Mouse (Mus musculus) heart, postnatal 14 days (tissue): Measurements from ENCODE around the gene Rbms3. TPM values are rescaled to one million over a fixed set of nuclear protein-coding genes. Genes with fewer than 3 reads are reported as not detected.

ENCODE experiments used
- DNase-seq, 2 experiments: peaks; one replicate each; pipeline ENCODE4 v3.0.0; 2021 to 2022
- intact Hi-C: fragments of 180-260 bp; cut with DNase I; formaldehyde crosslinking; loops from one replicate; pipeline ENCODE4 v1.15.1; 2025
- total RNA-seq, 2 experiments: library from RNA; stranded (reverse); gene quantifications; 2 replicates each; pipeline ENCODE4 v1.2.3; 2021

Gene Rbms3
- total RNA-seq, 2 experiments from 2014 or later = 17.7 to 18.6 TPM

DNA sequence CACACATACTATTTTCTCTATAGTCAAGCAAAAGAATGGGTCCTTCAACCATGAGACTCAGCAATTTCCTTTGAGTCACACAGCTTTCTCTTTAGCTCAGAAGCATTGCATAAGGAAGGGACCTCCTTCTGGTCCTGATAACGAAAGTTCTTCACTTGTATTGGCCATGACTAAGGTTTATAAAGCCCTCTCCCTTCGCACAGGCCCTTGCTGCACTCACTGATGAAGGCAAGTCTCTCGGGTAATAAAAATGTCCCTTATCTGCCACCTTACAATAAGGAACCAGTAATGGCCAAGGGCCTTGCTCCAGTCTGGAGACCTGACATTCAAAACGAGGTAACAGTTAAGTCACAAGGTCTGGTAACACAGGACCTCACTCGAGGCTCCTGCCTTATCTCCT lies 905.1 kb downstream of the Rbms3 start:
- DNase-seq = no peak
- intact Hi-C loops = no loop called here

DNA sequence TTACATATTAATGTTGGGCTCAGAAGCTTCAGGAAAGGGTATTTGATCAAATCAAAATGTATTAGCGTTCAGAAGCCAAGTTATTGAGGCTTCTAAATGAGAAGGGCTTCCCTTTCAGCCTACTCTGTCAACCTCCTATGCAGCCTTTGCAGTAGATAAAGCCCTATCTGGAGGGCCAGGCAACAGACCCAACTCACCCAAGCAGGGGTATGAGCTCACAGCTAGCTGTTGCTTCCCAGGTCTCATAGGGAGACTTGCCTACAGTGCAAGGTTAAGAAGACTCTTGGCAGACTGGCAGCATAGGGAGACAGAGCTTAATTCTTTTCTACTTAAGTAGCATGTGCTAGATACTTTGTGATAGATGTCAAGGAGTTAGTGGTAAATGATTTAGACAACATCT lies 926.6 kb downstream of the Rbms3 start:
- intact Hi-C loops = no loop called here
- DNase-seq = no peak

DNA sequence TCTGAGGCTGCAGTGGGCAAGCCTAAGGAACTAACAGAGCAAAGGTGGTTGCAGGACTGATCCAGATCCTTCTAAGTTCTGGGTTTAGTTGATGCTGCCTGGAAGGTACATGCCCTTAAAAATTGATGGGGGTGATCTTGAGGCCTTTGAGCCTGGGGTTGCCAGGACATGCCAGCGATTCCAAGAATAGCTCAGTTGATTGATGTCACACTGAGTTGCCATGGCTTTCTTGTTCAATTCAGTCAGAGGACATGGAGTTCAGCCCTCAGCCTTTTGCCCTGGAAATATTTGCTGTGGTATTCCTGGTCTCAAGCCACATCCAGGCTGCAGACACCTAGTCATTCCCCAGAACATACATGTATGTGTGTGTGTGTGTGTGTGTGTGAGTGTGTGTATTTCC lies 927.1 kb downstream of the Rbms3 start:
- DNase-seq = peak; percentile 11 to 21
- intact Hi-C loops = no loop called here

DNA sequence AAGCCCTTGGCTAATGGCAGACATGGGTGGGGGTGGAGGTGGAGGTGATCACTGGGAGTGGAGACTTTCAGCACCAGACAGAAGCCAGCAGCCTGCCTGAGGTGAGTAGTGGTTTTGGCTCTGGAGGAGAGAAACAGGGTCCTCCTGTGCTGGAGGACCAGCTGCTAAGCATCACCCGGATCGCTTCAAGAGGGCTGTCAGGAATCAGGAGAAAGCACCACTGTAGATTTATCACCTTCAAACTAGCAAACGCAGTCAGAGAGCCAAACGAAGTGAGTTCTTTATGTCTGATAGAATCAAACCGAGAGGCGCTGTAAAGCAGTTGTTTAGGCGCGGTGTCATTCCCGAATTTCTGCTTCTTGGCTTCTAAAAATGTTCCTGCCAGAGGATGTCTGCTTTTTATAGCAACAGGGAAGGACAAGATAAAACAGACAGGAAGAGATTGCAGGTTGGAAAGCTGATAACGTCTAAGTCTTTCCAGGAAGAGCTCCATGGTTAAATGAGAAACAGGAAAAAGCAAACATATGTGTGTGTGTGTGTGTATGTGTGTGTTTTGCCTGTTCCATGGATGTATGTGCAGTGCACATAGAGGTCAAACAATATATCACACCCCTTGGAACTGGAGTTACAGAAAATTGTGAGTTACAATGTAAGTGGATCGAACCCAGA lies 928.1 kb downstream of the Rbms3 start:
- DNase-seq = peak; percentile 4 to 5
- intact Hi-C loops = no loop called here

DNA sequence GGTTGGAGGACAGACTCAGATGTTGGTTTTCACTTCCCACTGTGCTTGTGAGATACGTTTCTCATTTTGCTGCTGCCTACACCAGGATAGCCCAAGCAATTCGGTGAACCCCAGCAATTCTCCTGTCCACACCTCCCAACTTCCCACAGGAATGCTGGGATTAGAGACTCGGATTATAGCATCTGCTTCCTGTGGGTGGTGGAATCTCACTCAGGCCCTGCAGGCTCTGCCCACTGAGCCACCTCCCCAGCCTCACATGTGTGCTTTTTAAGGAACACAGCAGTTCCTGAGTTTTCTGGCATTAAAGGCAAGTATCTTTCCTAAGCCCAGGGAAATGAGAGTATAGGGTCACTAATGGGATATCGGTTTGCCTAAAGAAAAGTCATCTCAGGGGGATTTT lies 941.1 kb downstream of the Rbms3 start:
- intact Hi-C loops = no loop called here
- no peak for DNase-seq

DNA sequence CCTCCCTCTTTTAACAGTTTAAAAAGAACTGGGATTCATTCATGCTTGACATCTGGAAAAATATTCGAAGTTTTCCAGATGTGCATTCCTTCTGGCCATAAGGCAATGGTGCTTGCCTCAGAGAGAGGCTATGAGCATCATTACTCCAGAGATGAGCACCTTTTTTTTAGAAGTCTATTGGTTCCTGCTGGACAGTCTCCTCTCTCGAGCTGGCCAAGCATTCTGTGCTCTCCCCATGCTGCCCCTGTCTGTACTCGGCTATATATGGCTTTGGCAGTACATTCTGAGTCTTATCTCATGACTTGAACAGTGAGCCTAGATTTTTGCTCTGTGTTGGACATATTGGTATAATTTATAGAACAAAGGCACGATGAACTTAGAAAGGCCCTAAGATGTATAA lies 952.6 kb downstream of the Rbms3 start:
- intact Hi-C loops = no loop called here
- no peak for DNase-seq

DNA sequence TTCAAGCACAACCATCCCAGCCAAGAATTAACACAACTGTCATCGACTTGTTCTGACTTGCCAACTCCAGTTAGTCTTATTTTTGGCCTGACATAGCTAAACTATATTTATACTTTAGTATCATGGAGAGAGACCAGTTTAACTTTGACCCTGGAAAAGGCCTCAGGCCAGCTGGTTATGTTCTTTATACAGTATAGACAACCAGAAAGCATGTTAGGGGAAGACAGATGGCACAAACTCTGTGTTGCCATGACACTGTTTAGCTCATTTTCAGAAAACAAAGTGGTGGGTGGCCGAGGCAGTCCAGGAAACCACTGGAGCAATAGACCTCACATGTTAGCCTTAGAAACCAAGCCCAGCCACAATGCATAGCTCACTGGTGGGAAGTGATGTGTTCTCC lies 953.3 kb downstream of the Rbms3 start:
- peak; percentile 15 to 30 for DNase-seq
- intact Hi-C loops = no loop called here

DNA sequence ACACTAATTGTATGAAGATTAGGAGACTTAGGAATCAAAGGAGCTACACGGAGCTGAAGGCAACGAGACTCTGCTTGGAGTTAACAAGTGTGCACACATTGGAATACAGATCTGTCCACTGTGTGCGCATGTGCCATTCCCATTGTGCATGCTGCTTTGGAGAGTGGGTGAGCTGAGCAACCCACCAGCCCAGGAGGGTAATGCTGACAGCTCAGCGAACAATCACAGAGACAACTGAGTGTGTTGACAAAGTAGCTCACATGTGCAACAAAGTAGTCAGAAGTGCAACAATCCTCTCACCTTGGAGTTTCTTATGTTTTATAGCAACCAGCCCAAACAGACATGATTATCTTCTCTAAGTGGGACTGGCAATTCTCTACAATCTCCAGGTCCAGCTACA lies 955.5 kb downstream of the Rbms3 start:
- intact Hi-C loops = no loop called here
- peak in 1 of 2 experiments; percentile 10 for DNase-seq

DNA sequence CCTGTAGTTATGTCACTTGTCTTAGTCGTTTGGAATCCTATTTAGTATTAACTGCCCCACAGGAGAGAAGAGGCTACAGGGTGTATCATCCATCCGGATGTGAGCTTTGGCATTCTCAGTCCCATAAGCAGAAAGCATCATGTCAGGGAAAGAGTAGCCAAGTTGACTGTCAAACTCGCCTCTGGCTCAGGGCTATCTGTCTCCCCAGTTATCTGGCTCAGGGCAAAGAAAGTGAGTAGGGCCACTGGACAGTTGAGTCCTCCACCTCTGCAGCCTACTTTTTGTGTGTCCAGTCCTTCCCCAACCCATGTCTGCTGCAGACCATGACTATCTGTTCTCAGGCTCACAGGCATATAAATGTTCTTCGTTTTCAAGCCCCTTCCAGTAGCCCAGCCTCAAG lies 968.7 kb downstream of the Rbms3 start:
- no peak for DNase-seq
- intact Hi-C loops = no loop called here

DNA sequence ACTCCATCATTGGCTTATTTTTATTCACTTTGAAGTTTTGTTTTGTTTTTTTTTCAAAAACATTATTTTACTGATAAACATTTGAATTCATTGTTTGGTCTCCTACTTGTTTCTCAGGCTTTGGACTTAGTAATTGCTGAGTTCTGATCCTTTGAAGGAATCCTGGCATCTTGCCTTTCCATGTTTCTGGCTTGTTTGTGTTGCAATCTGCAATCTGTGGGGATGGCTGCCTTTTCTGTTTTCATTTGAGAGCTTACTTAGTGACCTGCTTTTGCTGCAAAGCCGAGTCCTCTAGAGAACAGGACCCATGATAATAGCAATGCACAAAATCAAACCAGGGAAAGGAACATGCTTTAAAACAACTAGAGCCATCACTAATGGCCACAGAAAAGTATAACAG lies 969.8 kb downstream of the Rbms3 start:
- no peak for DNase-seq
- intact Hi-C loops = no loop called here

DNA sequence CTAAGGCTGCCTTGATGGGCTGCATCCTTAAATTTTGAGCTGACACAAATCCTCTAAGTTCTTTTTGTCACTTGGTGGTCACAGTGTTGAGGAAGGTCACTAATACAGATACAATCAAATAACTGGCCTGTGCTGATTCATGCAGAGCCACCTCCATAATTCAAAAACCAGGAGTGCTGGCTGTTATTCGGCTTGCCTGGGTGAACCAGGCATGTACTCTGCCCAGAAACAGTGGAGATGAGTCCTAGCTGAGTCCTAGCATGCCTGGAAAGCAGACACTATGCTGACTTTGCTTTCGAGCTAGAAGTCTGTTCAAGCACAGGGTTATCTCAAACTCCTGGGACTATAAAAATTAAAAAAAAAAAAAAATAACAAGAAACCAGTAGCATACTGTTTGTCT lies 972.6 kb downstream of the Rbms3 start:
- no peak for DNase-seq
- intact Hi-C loops = no loop called here

DNA sequence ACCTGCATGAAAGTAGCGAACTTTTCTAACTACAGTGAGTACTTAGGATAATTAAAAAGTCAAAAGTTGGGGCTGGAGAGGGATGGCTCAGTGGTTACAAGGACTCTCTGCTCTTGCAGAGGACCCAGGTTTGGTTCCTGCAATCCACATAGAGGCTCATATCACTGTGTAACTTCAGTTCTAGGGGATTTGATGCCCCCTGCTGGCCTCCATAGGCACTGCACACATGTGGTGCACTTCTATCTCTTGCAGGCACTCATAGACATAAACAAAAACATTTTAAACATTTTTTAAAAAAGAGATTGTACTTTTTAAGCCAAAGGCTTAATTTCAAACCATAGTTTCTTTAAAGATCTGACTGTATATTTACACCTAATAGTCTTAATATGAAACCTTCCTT lies 978.3 kb downstream of the Rbms3 start:
- intact Hi-C loops = no loop called here
- no peak for DNase-seq

DNA sequence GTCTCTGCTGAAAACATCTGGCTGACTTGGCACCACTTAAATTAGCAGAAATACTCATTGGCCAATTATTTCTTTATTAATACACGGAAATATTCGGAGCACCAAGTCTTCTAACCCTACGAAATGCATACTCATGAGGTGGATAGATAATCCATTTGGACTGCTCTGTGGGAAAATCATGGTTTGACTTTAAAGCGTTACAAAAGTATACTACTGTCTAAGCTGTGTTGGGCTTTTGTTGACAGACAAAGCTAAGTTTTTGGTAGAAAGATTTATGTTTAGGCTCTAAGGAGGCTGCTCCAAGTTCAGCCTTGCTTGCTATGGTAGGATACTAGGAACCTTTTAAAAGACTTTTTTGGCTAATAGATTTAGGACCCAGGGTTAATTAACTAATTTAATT lies 979.8 kb downstream of the Rbms3 start:
- no peak for DNase-seq
- intact Hi-C loops = no loop called here

DNA sequence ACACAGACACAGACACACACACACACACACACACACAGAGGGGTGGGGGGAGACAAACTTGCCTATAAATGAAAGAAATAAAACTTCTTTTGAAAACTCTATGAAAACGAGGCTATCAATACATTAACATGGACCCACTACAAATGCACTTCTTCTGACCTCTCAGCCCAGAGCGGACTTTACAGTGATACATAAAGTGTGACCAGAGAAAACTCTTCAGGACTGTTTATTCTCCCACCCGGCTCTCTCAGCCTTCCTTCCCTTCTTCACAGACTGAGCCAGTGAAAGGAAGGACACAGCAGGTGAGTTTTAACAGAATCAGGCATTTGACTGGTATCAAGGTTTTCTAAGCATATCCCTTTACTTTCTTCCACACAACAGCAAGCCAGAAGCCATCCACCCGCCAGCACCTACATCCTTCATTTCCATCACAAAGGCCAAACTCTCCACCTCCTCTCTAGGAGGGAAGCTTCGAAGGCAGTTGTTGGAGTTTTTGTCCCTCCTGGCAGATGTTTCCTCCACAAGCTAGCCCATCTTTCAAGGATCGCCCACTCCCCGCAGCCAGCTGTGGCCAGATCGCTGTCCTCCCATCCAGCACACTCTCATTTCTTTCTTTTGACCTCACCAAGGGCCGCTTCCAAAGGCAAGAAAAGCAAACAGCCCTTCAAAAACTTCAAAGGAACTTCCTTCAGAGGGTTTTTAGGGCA lies 980.5 kb downstream of the Rbms3 start:
- peak in 1 of 2 experiments; percentile 9 for DNase-seq
- intact Hi-C loops = no loop called here

DNA sequence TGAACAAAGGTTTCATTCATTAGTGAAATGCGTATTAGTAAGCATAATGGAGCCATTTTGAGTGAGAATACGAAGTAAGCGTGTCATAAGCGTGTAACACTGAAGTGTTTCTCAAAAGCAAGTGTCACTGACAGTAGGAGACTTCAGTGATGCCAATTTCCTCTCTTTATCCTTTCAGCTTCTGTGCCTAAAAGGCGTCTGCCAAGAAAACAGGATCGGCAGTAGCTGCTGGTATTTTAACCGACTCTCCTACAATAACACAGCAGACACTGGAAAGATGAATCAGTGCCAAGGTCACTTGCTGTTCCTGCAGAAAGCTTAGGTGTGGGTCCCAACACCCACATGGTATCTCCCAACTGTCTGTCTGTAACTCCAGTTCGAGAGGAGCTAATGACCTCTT lies 985.1 kb downstream of the Rbms3 start:
- intact Hi-C loops = no loop called here
- DNase-seq = no peak

DNA sequence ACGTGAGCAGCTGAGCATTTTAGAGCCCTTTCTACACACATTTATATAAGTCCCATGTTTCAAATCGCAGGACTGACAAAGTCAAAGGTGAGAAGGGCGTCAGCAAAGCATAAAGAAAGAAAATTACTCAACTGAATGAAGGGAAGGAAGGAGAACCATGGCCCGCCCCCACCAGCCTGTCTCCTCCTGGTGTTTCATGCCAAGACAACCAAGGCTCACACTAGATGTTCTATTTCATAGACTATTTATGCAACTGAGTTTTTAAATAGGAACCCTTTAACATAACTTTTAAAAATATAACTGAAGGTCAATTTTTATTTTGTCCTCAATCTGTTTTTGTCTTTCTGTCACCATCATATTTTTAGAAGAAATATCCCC lies 989.4 kb downstream of the Rbms3 start:
- DNase-seq = no peak
- intact Hi-C loops = no loop called here

DNA sequence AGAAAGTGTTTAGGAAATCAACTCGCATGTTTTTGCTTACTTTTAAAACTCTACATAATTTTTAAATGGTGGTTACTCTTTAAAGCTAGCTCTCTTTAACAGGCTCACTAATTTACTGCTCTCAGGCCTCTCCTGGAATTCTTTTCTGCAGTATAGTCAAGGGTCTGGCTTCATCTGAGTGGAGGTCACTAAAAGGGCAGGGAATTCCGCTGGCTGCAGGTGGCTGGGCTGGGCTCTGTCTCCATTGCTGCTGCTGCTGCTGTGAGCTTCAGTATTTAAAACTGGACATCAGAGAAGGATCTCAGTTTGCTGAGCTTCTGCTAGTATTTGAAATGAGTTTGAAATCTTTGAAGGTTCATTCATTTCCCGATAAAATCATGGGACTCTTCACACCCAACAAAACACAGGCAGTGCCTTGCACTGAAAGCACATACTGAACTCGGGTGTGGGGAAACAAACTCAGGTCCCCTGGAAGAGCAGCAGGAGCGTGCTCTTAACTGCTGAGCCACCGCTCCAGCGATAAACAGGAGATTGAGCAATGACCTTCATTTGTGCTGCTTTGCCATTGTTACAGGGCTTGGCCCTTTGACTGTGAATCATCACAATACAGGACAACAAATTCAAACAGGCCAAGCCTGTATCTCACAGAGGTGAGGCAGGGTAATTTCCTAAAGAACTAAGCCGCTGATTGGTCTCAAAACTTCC lies 990.0 kb downstream of the Rbms3 start:
- DNase-seq = peak; percentile 12 to 28
- intact Hi-C loops = no loop called here

DNA sequence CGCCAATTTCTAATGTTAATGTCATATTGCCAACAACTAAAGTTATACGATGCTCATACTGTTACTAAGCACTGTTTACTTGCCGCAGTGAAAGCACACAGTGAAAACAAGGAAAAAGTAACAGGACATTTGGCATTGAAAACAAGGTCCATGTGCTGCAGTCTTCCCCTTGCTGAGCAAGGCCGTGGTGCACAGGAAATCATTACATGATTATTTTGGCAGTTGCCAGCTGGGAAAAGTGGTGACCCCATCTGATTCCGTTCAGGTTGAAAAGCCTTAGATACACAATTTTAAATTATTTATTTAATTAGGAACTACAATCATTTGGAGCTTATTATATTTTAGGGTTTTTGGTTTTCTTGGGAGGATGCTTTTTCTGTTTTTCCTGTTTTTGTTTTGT lies 995.9 kb downstream of the Rbms3 start:
- intact Hi-C loops = loop anchor here (2.0 kb wide), 1 partner anchor 39 kb away; no protein-coding TSS in a partner anchor
- no peak for DNase-seq

DNA sequence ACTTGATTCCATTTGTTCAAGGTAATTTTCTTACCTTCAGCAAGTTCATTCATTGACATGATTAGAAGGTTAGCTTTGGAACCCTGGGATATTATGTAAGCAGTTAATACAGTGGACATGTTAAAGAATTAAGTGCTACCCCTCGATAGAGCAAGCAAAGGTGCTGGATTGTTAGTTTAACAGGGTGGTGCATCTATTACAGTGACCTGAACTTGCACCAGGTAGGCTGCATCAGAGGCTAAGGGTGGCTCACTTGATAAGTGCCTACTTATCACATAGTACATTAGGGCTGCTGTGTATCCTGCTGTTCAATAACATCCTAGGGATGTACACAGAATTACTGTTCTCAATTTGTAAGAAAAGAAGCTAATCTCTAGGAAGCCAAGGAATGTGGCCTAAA lies 996.6 kb downstream of the Rbms3 start:
- DNase-seq = no peak
- intact Hi-C loops = no loop called here

DNA sequence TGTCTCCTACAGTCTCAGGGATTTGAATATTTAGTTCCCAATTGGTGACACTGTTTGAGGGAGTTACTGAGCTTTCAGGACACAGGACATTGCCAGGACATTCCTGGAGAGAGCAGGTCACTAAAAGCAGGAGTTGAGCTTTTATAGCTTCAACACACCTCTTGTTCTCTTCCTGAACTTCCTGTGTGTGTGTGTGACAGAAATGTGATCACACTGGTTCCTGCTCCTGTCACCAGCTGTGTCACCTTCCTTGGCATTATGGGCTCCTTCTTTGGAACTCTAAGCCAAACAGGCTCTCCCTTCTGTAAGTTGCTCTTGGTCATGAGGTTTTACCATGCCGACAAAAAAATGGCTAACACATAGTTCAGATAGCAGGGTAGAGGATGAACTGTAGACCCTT lies 997.9 kb downstream of the Rbms3 start:
- DNase-seq = no peak
- intact Hi-C loops = no loop called here

DNA sequence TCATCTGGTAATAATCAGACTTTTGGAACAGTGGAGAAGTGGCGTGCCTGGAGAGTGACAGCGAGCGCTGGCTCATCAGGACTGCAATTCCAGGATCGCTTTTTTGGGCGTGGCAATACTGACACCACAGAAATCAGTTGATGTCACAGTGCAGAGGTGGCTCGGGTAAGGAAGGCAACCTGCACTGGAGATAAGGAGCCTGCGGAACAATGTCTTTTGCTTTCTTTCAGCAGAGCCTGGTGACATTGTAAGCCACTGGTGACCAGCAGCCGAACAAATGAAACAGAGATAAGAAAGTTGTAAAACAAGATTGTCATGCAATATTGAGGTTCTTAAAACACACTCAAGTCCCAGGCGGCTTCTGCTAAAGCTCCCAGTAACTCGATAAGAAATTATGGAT lies 998.9 kb downstream of the Rbms3 start:
- intact Hi-C loops = no loop called here
- no peak for DNase-seq

DNA sequence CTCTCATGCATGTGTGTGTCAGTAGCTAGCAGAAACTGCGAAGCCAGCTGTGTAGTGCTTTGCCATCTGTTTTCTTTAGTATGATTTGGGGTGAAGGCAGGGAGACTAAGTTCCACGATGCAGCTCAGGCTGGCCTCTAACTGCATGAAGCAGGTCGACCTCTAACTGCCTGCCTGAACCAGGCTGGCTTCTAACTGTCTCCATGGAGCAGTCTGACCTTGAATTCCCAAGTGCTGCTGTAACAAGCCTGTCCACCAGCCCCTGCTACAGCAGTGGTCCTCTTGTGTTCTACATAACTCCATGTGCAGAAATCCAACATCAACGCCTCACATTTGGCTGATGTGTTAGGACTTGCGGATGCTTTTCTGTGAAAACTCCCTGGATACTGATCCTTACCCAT lies 1009.3 kb downstream of the Rbms3 start:
- intact Hi-C loops = no loop called here
- DNase-seq = no peak
